Mouse (Mus musculus) mouse embryonic stem cell (cell line): ENCODE data around the gene Hist1h3d.
"Not testable (repeated sequence)": the region's sequence is repeated elsewhere in the genome, so short reads cannot be mapped to it uniquely, and the experiment has no call there.

Source experiments
- in situ Hi-C, 2 experiments: fragments of 300-500 bp; cut with MboI; formaldehyde crosslinking; loops; 1 replicate in 1 of 2; 3 replicates in 1 of 2; pipeline ENCODE4 v1.14.3; 2019 to 2020; ENCODE audit warnings: low sequenced_read_pairs in 2 of 2, low pct_unique_long_range_greater_than_20kb in 1 of 2, mixed read lengths in 1 of 2; ENCODE audit not compliant: unreplicated experiment in 1 of 2

The Hist1h3d gene

GRCm38 (mm10) chr13:23576906-23577639, 1.5 kb downstream of the Hist1h3d start:
- in situ Hi-C loops, result loop anchor here in 1 of 2 experiments (10.0 kb wide), 1 partner anchor 168 kb away; the partner anchor contains the start of genes Hist1h2bb and Hist1h3c

- in situ Hi-C loops, result loop anchor here in 1 of 2 experiments (10.0 kb wide), 1 partner anchor 167 kb away; the partner anchor contains the start of genes Hist1h2bb and Hist1h3c
These were observed 2.3 kb downstream of the Hist1h3d start for GRCm38 (mm10) chr13:23577835-23578234.

DNA sequence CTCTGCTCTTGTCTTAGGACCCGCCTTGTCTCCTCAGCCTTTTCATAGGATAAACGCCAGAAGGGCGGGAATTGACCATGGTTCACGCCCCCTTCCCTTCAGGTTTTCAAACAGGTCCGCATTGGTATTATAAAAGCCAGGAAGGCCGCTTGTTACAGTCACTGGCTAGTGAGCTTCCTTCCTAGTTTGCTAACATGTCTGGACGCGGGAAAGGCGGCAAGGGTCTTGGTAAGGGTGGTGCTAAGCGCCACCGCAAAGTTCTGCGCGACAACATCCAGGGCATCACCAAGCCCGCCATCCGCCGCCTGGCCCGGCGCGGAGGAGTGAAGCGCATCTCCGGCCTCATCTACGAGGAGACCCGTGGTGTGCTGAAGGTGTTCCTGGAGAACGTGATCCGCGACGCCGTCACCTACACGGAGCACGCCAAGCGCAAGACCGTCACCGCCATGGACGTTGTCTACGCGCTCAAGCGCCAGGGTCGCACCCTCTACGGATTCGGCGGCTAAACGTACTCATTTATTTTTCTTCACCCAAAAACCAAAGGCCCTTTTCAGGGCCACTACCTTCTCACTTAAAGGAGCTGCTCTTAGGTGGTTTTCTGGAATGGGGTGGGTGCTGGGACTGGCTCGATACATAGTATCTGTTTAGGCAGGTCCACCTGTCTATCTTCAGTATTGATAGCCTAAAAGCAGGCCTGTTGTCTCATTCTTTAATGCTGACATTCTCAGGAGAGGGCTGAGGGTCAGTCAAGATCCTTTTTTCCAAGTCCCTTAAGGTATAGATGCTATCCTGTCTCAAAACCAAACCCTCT, 6.0 kb downstream of the Hist1h3d start, which contains the start of gene Hist1h4d:
Hist1h4d (plus strand) TSS at position 191 of the 811 bp plus-strand sequence.
- in situ Hi-C loops, result no loop called here

- in situ Hi-C loops, result no loop called here
These were observed 6.9 kb downstream of the Hist1h3d start for GRCm38 (mm10) chr13:23582219-23583056.

DNA sequence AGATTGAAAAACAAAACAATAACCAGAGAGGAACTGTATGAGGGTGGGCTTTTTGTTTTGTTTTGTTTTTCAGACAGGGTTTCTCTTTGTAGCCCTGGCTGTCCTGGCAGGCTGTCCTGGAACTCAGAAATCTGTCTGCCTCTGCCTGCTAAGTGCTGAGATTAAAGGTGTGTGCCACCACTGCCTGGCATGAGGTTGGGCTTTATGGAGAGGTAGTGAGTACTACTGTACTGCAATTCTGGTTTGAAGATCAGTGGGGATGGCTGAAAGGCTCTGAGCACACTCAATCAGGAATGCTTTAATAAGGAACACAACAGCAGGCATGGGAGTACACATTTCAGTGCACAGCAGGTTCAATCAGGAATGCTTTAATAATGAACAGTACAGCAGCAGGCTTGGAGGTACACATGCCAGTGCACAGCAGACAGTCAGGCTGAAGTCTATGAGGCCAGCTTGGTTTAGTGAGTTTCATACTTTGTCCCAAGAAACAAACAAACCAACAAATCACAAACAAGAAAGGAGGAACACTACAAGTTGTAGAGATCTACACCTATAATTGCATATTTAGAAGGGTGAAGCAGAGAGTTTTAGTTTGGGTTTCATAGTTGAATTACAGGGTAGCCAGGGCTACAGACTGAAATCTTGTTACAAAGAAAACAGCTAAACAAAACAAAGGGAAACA, 8.0 kb downstream of the Hist1h3d start:
- in situ Hi-C loops, result no loop called here

GRCm38 (mm10) chr13:23584331-23584730, 8.8 kb downstream of the Hist1h3d start:
- in situ Hi-C loops, result no loop called here

DNA sequence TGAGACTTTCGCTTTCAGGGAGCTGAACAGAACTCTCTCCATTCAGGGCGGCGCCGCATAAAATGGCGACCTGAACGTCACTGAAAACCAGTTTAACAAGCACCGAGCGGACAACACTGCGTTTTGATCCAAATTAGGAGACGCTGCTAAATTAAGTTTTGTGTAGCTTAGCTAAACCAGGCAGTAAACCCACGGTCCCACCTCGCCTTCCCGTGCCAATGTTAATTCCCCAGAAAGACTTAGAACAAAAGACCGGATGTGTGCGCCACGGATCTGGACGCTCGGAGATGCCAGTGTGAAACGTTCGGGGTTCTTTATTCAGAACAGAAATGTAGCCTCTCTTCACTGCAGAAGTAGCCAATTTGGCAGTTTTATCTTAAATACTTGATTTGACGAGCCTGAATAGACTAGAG, 9.5 kb downstream of the Hist1h3d start:
- in situ Hi-C loops, result no loop called here

DNA sequence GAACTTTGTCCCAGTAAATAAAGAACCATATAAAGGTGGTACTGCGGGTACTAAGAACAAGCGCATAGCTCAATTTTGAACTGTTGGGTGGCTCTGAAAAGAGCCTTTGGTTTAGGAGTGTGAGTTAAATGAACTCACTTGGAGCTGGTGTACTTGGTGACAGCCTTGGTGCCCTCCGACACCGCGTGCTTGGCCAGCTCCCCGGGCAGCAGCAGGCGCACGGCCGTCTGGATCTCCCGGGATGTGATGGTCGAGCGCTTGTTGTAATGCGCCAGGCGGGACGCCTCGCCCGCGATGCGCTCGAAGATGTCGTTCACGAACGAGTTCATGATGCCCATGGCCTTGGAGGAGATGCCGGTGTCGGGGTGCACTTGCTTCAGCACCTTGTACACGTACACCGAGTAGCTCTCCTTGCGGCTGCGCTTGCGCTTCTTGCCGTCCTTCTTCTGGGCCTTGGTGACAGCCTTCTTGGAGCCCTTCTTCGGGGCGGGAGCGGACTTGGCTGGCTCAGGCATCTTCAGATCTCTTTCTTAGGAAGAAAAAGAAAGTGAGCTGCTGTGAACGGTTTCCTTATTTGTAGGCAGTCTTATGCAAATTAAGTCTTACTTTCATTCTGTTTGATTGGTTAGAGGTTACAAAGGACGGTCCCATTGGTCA, 10.0 kb downstream of the Hist1h3d start:
- in situ Hi-C loops, result not testable (repeated sequence)

DNA sequence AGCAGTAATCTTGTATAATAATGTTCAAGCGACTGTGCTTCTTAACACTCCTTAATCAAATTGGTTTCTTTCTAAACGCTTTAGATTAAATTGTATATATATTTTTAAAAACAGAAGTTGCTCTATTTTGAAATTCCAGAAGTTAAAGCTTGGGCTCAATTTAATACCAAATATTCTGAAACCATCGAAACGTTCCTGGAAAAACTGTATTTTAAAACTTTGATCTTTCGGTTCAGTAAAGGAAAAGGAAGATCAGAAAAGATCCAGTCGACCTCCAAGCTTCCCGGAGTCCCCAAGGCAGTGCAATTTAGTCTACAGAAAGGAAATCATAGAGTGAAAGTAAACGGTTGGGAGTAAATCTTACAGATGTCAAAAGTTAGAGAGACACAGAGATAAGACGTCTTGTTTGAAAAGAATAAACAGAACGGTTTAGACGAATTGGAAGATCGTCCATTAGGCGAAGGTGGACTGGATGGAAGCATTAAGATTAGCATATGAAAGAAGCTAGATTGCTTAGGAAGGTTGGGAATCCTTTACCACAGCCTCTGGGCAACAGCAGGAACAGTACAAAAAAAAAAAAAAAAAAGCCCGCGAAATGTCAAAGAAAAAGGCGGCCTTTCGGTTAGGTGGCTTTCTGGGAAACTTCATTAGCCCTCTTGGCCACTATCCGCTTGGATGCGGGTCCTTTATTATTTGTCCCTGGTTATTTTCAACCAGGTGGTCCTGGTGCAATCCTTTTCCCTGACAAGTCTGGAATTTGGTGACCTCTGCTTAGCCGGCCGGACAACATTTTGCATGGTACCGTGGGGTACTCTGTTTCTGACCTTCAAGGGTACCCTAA, 10.8 kb downstream of the Hist1h3d start:
- in situ Hi-C loops, result no loop called here

GRCm38 (mm10) chr13:23586940-23587225, 11.3 kb downstream of the Hist1h3d start:
- in situ Hi-C loops, result no loop called here

DNA sequence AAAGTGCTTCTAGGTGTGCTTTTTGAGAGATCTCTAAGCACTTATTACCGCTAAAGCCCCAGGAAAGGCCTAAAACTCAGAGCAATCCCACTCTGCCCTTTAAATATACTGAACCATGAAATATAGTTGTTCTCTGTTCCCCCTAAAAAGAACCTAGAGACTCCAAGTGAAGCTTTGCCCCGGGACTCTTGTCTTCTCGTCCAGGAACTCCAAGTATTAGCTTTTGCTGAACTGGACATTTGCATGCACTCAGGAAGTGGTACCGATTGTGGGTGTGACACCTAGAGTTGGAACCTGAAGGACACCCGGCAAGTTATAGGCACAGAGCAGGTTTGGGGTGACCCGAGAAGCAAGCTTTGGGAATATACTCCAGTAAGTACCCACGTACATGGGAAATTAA, 15.6 kb downstream of the Hist1h3d start:
- in situ Hi-C loops, result loop anchor here in 1 of 2 experiments (10.0 kb wide), 1 partner anchor 166 kb away; the partner anchor contains the start of gene Abt1

DNA sequence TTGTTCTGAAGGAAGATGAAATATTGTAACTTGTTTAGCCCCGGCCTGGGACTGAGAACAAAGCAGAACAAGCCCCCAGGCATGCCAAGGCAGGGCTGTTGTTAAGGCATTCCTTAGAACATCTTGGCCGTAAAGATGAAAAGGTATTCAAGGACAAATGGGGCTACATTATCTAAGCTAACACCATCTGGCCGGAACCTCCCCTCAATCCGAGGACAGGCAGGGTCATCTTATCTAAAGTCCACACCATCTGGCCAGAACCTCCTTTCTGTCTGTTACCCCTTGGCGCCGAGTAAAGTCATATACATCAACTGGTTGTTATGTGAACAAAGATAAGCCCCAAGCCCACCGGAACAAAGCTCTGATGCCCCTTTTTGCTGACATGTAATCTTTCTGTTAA, 16.3 kb downstream of the Hist1h3d start:
- in situ Hi-C loops, result loop anchor here in 1 of 2 experiments (10.0 kb wide), 1 partner anchor 167 kb away; the partner anchor contains the start of gene Abt1

DNA sequence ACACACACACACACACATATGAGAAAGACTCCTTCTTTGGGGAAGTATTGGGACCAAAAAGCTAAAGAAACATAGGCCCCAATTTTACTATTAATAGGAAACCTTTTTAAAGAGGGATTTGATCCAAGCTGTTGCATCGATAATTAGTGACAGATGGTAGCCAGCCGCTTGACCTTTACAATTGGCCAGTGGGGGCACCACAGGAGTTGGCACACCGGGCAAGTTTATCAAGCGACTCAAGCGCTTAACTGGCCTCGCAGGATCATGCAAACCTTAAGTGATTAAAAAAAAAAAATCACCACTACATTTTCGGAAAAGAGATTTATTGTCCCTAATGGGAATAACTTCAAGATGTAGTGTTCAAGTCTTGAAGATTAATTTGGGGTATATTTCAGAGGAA, 17.1 kb downstream of the Hist1h3d start:
- in situ Hi-C loops, result loop anchor here in 1 of 2 experiments (10.0 kb wide), 1 partner anchor 168 kb away; the partner anchor contains the start of gene Abt1

- in situ Hi-C loops, result loop anchor here in 1 of 2 experiments (10.0 kb wide), 1 partner anchor 168 kb away; the partner anchor contains the start of gene Abt1
These were observed 17.6 kb downstream of the Hist1h3d start for GRCm38 (mm10) chr13:23593051-23593770.

GRCm38 (mm10) chr13:23595185-23595584, 19.6 kb downstream of the Hist1h3d start:
- in situ Hi-C loops, result loop anchor here (5.0 to 10.0 kb wide), 2 partner anchors 163 to 170 kb away; partner anchors contain the start of gene Abt1 (in 1 of the 2)
